Mouse (Mus musculus) thymus, postnatal 25 days (tissue): ENCODE measurements around the gene Sccpdh.

Experiments
- DNase-seq: peaks from one replicate; pipeline ENCODE4 v3.0.0; 2022

The Sccpdh gene

GRCm38 (mm10) chr1:179734500-179735474 lies 66.8 kb downstream of the Sccpdh start:
- peak; percentile 75 for DNase-seq

GRCm38 (mm10) chr1:179736483-179736882 lies 68.5 kb downstream of the Sccpdh start:
- no peak for DNase-seq
